Mouse (Mus musculus): ENCODE measurements around the gene Xpot. TPM values are rescaled to one million over a fixed set of nuclear protein-coding genes. Genes with fewer than 3 reads are reported as not detected.

Gene Xpot
- total RNA-seq (2021): 10 to 100 TPM; 29.4 to 38.0 TPM
- long read RNA-seq, experiment 1, full-length matches to known transcripts: 3 of 31 reads
- long read RNA-seq, experiment 1, partial matches to known transcripts: 4 of 31 reads
- long read RNA-seq, experiment 1, other reads (novel, unspliced or antisense): 24 of 31 reads
- long read RNA-seq, experiment 2, full-length matches to known transcripts: 2 of 11 reads
- long read RNA-seq, experiment 2, partial matches to known transcripts: 1 of 11 reads
- long read RNA-seq, experiment 2, other reads (novel, unspliced or antisense): 8 of 11 reads

DNA sequence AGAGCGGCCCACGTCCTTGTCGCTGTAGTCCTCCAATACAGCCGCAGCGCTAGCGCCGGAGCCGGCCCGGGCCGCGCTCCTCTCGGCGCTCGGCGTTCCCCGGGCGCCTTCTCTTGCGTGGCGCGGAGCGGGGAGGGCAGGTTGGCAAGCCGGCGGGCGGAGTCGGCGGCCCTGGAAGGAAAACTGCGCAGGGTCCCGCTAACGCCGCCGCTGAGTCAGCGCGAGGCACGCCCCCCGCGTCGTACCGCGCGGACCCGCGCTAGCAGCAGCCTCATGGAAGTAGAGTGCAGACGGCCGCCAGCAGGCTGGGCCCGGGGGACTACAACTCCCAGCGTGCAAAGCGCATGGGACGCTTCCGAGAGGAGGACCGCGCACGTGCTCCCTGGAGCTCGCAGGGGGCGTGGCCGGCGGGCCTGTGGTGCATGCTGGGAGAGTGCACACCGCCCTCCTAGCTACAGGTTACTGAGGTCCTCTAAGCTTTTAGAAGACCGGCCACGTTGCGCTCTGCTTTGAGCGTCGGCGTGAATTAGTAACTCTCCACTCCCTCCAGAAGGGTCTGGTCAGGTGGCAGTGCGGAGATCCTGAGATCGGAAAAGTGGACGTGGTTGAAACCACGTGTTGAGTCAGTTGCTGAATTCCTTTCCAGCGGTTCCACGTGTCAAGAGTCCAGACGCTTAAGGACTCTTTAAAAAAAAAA is at the start of gene Xpot:
Gene Xpot (minus strand): TSS at position 147 of the 697 bp plus-strand sequence.
- DNase-seq: peak; percentile 99

DNA sequence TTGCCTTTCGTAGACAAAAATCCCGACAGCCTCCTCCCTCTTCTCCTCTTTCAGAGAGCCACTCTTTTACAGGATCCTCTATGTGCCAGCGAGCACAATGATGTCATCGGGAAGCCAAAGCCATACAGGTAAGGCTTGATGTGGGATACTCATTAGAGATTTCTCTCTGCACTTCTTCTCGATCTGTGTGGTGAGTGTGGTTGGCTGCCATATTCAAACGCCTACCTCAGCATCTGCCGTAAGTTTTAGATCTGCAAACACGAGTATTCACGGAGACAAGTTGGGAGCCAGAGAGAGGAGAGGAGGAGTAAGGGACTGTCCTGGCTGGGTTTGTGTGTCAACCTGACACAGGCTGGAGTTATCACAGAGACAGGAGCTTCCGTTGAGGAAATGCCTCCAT is 43.0 kb upstream of the Xpot start:
- no peak for DNase-seq

DNA sequence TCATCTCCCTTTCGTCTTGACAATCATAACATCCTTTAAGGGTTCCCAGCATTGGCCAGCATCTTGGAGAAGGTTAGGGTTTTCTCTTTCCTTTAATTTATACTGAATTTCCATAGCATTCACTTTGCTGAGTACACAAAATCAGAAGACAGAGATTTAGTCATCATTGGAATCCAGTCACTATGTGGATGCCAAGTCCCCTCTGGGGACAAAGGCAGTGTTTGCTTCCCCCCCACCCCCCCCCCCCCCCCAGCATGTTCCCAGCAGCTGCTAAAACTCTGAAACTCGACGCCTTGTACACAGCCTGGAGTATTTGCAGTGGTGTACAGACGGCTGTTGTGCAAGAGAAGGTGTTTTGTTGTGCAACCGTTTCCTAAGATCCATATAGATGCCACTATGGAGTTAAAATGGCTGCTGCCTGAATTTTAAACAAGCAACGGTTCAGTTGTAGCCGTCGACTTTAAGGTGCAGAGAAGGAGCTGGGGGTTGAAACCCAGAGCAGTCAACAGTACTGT is 39.6 kb upstream of the Xpot start:
- DNase-seq: no peak

DNA sequence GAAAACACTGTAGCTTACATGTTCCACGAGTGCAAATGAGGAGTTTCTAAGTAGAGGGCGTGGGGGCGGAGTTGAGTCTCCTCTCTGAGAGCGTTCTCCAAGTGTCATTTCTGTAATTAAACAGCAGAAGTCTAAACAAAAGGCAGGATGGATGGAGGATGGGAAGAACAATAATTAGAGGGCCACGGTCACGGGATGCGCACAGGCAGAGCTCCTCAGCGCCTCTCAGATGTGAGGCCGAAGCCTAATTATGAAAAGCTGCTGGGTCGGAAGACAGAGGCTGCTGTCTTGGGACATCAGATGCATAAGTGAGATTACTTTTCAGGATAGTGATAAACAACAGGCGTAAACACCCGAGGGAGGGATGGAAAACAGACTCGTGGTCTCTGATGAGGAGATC is 37.5 kb upstream of the Xpot start:
- DNase-seq: no peak

DNA sequence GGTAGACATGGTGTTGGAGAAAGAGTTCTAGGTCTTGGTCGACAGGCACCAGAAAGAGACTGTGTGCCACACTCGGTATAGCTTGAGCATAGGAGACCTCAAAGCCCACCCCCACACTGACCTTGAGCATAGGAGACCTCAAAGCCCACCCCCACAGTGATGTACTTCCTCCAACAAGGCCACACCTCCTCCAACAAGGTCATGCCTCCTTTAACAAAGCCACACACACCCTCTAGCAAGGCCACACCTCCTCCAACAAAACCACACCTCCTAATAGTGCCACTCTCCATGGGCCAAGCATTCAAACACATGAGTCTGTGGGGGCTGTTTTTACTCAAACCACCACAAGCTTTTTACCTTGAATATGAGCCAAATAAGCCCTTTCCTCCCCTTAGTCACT is 36.6 kb upstream of the Xpot start:
- DNase-seq: no peak

DNA sequence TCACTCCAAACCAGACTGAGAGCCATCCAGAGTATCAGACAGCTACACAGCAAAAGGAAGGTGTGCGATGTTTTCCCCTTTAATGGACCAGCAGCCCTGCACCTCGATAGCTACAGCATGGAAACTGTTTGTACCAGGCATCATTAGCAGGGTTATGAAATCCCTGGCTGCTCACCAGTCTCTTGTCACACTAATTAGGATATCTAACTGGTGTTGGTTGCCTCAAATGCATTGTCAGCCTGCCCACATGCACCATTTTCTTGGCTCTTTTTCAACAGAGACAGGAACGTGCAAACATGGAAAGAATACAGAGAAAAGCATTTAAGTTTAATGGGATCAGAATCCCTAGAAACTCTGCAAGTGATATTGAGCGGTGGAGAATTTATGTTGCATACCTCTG is 29.8 kb upstream of the Xpot start:
- no peak for DNase-seq

DNA sequence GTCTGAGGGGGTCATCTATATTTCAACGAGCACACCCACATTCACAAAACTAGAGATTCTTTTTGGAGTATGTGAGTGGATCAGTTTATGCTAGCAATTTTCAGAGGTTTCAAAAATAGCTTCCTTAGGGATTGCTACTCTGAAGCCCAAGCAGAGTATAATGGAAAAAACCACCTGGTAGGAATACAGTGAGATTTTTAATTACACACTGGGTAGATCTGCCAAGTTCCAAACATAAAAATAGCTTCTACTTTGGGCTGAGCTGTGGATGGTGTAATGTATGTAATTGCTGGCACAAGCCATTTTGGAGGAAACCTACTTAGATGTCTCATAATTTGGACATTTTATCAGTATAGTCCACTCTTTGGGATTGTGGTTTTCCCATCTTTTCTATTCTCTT is 26.9 kb upstream of the Xpot start:
- no peak for DNase-seq

DNA sequence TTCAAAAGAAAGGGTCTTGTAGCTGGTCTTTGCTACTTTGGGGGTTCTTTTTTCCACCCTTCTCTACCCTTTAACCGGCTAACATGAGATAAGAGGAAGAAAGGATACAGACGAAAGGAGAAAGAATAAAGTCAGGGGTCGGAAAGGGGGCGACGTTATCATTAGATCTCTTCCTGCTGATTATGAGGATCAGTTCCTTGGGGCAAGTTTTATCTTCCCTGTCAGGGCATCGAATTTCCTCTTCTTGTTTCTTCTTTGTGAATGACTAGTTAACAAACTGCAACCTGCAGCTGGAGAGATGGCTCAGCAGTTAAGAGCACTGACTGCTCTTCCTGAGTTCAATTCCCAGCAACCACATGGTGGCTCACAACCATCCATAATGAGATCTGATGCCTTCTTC is 20.2 kb upstream of the Xpot start:
- DNase-seq: no peak

DNA sequence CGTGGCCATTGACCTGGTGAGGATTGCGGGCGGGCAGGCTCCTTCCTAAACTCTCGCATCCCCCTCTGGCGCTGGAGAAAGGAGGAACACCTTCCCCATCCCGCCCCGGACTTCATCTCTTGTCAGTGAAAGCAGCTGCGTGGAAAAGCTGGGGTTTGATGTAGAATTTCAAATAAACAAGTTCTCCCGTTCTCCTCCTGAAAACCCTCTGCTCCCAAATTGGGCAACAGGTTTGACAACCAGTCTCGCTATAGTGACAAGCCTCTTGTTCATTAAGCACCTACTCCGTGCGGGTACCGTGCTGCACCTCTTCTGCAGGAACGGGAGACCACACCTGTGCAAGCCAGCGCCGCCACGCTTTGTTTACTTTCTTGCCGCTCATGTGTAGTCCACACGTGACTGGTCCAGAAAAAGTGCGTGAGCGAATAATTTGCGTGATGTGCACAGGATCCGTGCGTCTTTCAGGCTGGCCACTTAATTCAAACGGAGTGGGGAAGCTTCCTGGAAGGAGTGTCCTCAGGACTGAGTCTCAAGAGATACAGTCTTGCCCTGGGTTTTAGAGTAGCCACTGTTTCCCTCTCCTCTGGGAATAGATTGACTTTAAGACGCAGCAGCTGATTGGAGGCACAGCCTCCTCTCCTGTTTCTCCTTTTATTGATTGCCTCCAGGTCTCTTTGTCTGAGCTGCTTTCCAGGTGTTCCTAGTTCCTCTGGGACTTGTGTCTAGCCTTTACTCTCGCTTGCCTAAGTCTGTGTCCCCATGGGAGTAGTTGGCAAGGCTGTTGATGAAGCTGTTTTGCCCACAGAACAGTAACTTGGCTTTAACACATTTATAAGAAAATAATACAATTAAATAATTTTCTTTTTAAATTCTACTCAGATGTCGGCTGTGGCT is 16.2 kb upstream of the Xpot start:
- DNase-seq: no peak

DNA sequence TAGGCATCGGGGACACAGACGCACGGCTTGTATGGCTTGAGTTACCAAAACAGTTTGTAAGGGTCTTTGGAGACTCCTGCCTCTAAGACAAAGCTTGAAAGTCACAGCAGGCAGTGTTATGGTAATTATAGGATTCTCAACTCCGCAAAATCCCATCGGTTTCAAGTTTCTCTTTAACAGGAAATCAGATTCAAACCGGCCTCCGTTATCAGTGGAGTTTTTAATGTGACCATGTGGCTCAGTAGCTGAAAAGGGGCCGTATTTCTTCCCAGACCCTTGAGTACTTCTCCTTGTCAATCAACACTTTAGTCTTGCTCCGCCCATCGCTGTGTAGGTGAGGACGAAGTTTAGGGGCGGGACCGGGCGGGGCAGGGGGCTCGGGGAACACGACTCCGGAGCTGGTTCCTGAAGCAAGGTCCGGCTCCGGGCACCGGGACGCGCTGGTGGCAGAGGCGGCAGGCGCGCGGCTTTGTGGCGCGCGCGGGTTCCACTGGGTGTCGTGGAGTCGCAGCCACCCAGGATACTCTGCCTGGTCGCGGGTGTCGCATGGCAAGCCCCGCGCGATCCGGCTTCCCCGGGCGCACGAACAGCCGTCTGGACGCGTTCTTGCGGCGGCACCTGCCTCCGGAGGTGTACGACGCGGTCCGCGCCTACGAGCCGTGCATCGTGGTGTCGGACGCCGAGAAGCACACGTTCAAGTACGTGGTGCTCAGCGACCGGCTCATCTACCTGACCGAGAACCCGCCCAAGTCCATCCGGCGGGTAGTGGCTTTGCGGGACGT is 15.3 kb upstream of the Xpot start, which contains the start of gene D930020B18Rik:
Gene D930020B18Rik (plus strand): TSS at position 317 of the 782 bp plus-strand sequence.
- peak; percentile 17 for DNase-seq

DNA sequence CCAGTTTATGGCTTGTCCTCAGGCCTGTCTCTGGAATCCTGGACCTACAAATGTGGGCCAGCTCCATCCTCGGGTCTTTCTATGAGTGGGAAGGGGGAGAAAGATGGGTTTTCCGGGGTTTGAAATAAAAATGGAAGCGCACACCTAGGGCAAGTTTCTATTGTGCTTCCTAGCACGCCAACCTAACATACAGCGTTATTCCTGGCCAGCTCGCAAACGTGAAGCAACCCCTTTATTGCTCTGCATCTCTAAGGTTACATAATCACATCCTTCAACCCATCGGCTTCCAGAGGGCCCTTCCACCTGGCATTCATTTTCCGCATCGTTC is 14.8 kb upstream of the Xpot start:
- DNase-seq: no peak

DNA sequence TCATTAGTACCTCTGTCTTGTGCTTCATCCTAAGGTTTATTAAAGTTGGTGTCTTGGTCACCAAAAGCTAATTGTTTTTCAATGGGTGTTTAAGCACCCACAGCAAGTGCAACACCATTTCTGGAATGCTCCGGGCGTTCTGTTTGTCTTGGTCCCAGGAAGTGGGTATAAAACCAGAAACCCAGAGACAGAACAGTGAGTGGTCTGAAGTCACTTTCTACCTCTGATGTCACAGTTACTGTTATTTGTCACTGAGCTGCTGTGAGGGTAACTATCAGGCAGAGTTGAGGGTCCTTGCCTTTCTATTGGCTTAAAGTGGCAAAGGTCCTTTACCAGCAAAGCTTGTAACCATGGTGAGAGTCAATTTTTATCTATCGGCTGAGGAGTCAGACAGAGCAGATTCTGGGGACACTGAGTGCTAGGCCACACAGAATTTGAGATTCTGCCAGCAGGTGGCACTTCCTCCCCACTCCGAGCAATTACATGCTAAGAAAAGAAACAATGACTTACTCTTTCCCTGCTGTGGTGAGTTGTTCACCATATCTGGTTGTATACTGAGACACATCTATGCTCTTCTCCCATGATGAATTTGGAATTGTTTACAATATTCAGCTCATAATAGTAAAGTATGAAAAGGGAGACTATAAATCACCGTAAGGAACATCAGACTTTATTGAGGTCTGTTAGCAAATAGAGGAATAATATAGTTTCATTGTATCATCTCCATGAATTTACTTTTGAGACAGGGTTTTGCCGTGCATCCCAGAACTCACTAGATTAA is 14.2 kb upstream of the Xpot start:
- DNase-seq: no peak

DNA sequence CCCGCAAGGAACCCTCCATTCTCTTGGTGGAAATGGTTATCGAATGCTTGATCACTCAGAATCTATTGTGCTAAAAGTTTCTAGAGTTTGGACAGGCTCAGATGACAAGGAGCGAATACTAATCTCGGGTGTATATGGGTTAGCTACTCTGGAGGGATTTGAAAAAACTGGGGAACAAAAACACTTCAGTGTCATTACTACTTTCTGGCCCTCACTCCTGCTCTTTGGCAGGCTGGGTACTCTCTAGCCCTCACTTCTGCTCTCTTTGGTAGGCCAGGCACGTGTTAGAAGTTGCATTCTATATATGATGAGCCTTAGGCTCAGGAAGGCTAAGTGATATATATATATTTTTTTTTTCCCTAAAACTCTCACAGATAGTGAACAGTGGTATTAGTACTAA is 13.4 kb upstream of the Xpot start:
- no peak for DNase-seq

DNA sequence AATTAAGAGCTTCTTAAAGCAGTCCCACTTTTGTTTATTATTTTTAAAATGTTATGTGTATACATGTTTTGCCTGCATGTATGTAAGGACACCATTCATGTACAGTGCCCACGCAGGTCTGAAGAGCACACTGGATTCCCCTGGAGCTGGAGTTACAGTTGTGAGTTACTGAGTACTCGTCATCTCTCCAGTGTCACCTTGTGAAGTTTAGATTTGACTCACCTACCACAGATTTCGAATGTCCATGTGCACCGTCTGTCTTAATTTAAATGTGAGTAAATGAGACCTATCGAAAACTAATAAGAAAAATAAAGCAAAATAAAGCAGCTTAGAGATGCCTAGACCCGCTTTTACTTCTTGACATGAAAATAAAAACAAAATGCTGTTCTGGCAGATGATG is 10.1 kb upstream of the Xpot start:
- DNase-seq: no peak

DNA sequence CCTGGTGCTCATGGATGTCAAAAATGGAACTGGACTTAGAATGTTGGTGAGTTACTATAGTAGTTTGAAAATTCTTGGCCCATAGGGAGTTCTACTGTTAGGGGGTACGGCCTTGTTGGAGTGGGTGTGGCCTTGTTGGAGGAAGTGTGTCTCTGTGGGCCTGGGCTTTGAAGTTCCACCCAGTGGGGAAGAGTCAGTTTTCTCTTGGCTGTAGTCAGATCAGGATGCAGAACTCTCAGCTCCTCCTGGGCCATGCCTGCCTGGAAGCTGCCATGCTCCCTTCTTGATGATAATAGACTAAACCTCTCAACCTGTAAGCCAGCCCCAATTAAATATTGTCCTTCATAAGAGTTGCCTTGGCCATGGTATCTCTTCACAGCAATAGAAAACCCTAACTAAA is 8.0 kb upstream of the Xpot start:
- no peak for DNase-seq

DNA sequence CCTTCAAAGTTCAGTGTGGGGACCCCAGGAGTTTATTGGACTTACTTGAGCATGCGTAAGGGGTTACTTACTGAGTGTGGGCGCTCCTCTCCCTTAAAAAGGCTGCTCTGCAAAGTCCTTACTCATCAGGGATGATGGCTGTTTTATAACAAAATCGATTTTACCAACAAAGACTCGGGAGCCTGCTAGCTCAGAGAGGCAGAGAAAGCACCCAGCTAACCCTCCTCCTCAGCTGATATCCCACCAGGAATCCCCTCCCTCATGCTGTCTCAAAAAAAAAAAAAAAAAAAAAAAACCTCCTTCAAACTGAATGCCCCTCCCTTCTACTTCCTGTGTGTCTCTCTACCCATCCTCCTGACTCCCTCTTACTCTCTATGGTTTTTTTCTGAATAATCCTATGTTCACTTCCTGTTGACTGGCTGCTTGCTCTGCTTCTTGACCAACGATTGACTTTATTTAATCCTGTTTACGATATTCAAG is 2.5 kb upstream of the Xpot start:
- DNase-seq: no peak

DNA sequence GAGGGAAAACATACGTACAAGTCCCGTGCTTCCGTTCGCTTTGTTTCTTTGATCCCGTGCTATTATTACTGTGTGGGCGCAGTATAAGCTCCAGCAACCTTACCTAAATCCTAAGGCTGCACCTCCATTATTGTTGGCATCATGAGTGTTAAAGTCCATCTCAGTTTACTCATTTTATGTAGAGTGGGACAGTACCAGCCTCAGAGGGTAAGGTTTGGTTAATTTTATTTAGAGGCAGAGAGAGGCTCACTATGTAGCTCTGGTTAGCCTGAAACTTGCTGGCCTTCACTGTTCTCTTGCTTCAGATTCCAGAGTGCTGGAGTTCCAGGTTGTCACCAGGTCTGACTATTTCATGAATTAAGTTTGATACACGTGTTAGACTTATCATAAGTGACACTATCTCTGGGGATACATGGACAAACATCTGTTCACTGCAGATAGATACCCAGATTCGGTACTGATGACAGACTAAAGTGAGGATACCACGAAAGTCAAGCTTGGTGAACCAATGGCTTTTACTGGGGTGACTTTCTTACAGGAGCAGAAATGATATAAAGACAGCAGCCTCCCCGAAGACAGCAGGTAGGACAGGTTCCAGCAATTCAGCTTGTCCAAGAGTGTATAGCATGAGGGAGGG is 1.2 kb upstream of the Xpot start:
- DNase-seq: no peak

DNA sequence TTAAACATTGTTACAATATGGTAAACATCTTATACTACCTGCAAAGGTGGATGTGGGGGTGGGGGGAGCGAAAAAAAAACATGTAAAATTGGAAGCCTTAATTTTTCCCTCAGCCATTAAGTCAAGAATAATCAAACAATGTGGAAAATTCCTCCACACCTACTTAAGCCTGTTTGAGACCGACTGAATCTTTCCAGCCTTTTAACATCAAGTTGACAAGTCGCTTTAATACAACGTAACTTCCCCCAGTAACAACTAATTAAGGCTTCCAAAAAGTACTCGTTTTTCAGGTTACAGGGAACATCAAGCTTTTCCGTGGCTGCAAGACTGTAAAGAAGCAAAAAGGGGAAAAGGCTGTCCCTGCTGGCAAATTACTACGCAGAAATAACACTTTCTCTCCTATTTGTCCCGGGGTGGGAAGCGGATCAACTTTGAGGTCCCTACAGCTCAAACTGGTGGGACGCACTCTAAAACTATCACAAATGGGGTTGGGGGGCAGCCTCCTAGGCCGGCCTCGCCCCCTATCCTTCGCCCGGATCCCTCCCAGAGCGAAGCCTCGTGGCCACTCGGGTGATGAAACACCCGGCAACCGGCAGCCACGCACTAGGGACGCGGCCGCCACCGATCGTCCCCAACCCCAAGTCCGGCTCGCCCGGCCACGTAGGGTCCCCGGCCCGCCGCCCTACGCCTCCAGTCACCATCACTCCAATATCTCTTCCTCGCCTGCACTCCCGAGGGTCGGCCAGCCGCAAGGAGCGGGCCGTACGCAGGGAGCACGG is 536 bp downstream of the Xpot start:
- no peak for DNase-seq

DNA sequence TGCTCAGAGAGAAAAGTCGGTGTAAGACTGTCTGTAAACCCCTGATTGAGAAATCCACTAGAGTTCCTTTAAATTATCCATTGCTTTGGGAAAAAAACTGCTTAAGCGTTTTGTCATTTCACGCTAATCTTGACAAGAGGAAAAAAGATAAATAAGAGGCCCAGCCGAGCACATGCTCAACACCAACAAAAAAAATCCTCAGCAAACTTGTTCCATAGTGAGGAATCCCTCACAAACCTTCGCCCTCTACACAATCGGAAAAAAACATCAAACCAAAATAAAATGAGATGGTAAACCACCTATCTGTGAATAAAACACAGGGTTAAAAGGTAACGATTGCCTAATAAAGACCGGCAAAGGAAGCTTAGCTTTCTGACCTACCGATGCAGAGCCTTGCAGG is 1.1 kb downstream of the Xpot start:
- no peak for DNase-seq

DNA sequence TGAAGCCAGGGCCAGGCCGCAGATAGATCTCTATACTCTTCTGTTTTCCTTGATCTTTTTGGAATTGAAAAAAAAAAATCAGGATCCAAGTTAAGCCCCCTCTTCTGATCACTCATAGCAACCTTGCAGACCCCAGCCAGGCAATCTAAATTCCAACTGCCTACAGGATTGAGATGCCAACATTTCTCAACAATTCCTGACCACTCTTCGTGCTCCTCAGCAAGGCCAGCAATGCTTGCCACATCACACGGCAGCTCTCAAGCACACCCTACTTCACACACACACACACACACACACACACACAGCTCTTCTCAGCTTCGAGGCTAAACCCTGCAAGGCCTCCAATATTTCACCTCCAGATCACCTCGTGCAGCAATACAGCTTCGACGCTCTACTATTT is 2.5 kb downstream of the Xpot start:
- no peak for DNase-seq

Data from gastrocnemius, postnatal 10 days (tissue).